Mouse (Mus musculus): ENCODE data around the gene Prl2c1.
"Not testable (repeated sequence)": the region's sequence is repeated elsewhere in the genome, so short reads cannot be mapped to it uniquely, and the experiment has no call there.

Prl2c1 gene

GRCm38 (mm10) chr13:27849042-27849441, at the start of gene Prl2c1:
Gene Prl2c1 (plus strand): TSS chr13:27849342.
- DNase-seq, result no peak

GRCm38 (mm10) chr13:27801354-27801753, 47.8 kb upstream of the Prl2c1 start, which contains the start of gene Prl2a1:
Gene Prl2a1 (plus strand): TSS chr13:27801654.
- DNase-seq, result no peak

GRCm38 (mm10) chr13:27802765-27803164, 46.4 kb upstream of the Prl2c1 start:
- DNase-seq, result no peak

- DNase-seq, result not testable (repeated sequence)
Measured at GRCm38 (mm10) chr13:27904236-27904635, 55.1 kb downstream of the Prl2c1 start.
